Mouse (Mus musculus): ENCODE results near the gene Atp5c1.

GRCm38 (mm10) chr2:10021296-10021695, 59.0 kb downstream of the Atp5c1 start:
- TF ChIP-seq EP300 (IDR thresholded peaks at IDR 0.05; ENCODE audit: low read depth), result no peak
- no peak for TF ChIP-seq CTCF (IDR thresholded peaks at IDR 0.05; ENCODE audit: low read depth)
